Mouse (Mus musculus) naive thymus-derived CD4-positive, alpha-beta T cell, adult 2 months (primary cell): Measurements from ENCODE around the gene Tcl1b3.

Source experiments
- DNase-seq: peaks from one replicate; pipeline ENCODE4 v3.0.0-alpha.2; 2011; ENCODE audit warnings: low read depth

The Tcl1b3 gene

DNA sequence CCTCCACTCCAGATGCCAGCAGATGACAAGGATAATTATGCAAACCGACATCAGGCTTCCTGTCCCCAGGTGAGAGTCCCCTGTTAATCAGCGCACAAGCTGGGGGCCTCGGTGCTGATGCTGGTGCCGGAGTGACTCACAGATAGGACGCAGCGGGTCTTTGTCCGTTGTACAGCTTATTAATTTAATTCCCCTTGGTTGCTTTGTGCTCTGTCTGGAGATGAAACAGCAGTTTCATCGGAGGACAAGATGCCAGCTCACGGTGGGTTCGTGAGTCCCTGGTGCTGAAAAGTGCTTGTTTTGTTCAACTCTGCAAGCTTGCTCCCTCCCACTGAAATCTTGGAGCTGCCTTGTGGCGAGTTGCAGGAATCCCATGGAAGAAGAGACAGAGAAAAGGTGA lies 43.5 kb downstream of the Tcl1b3 start:
- DNase-seq = no peak

DNA sequence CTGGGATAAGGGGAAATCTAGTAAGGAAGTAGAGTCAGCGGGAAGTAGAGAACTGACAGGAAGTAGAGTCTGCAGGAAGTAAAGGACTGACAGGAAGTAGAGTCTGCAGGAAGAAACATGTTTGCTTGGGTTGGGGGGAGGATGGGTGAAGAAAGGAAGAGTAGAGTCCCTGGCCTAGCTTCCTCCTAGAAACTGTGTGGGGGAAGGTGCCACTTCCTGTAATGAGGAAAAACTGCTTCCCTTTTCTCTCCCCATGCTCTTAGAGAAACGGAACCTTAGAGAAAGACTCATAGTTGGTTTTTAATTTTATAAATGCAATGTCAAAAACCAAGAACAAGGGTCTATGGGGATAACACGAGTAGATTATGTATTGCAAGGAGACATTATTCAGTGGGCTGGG lies 44.2 kb downstream of the Tcl1b3 start:
- no peak for DNase-seq

DNA sequence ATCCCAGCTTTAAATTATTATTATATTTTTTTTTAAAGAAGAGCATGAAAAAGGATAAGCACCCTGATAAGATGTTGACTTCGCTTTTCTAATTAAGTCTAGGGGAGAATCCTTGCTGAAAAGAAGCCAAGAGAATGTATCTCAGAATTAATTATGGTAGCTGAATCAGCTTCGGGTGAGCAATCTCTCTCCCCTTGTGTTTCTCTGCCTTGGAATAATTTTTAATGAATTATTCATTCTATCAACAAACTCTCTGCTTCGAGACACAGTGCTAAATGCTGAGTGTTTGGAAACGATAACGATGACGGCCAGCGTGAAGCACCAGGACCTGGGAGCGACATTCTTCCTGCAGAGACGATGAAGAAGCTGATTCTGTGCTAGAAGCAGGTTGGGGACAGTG lies 48.2 kb downstream of the Tcl1b3 start:
- no peak for DNase-seq
